Mouse (Mus musculus) forebrain, embryonic 13.5 days (tissue): ENCODE results near the gene Spock1. TPM values are rescaled to one million over a fixed set of nuclear protein-coding genes. Genes with fewer than 3 reads are reported as not detected.

Source experiments
- ATAC-seq: fragments of 200-750 bp; cut with Nextera tagmentation; 2 replicates; pipeline ENCODE4 v1.8.0; 2017
- H3K27ac ChIP-seq: fragments of 300-500 bp; sonication (generic); 2 replicates; pipeline ENCODE4 v1.5.1; 2015; ENCODE audit warnings: inconsistent platforms, mild to moderate bottlenecking, moderate library complexity
- H3K27me3 ChIP-seq: fragments of 300-500 bp; sonication (generic); 2 replicates; pipeline ENCODE4 v1.6.1; 2015; ENCODE audit warnings: mild to moderate bottlenecking, inconsistent platforms
- H3K36me3 ChIP-seq: fragments of 300-500 bp; sonication (generic); 2 replicates; pipeline ENCODE4 v1.6.1; 2015; ENCODE audit warnings: mild to moderate bottlenecking, inconsistent platforms; ENCODE audit not compliant: poor library complexity, severe bottlenecking
- H3K4me1 ChIP-seq: fragments of 300-500 bp; sonication (generic); 2 replicates; pipeline ENCODE4 v1.6.1; 2015; ENCODE audit warnings: inconsistent platforms
- H3K4me2 ChIP-seq: fragments of 300-500 bp; sonication (generic); 2 replicates; pipeline ENCODE4 v1.6.1; 2015; ENCODE audit warnings: inconsistent platforms, mild to moderate bottlenecking, moderate library complexity
- H3K4me3 ChIP-seq: fragments of 300-500 bp; sonication (generic); 2 replicates; pipeline ENCODE4 v1.5.1; 2015; ENCODE audit warnings: mild to moderate bottlenecking, inconsistent platforms
- H3K9ac ChIP-seq: fragments of 300-500 bp; sonication (generic); 2 replicates; pipeline ENCODE4 v1.6.1; 2015; ENCODE audit warnings: mild to moderate bottlenecking, inconsistent platforms
- H3K9me3 ChIP-seq: fragments of 300-500 bp; sonication (generic); replicated peaks from 2 replicates; pipeline ENCODE4 v1.6.1; 2016; ENCODE audit warnings: inconsistent platforms
- WGBS: fragments of 180-500 bp; shearing (Covaris S2); methylation state at CpG from one replicate; pipeline ENCODE4 v1.1.7; 2015; 5-methylcytosine and 5-hydroxymethylcytosine counted together
- polyA plus RNA-seq: library from polyadenylated mRNA; unstranded; fragments of >200 nt; fragmentation: Nextera tagmentation; extraction: Ambion mirVana; gene quantifications from 2 replicates; pipeline ENCODE4 v1.2.1, GENCODE M21; 2015

The Spock1 gene
- polyA plus RNA-seq, 1 experiment from 2014 or later: 13.2 TPM

GRCm38 (mm10) chr13:57573501-57573900 is 334.6 kb downstream of the Spock1 start:
- WGBS: 69% methylated on average over 4 of the region's 4 CpGs
- Histone ChIP-seq H3K27ac (no peak overlapping the region), H3K36me3 (no peaks in the 10 kb centered on the region), H3K4me2 (no peak overlapping the region), H3K9me3 (no peaks in the 10 kb centered on the region), H3K27me3 (no peaks in the 10 kb centered on the region), H3K4me1 (no peaks in the 10 kb centered on the region), H3K4me3 (no peak overlapping the region), H3K9ac (no peak overlapping the region)
- ATAC-seq: no peak

GRCm38 (mm10) chr13:57568404-57568803 is 339.7 kb downstream of the Spock1 start:
- no peak overlapping the region for H3K9ac ChIP-seq
- H3K4me2 ChIP-seq: no peak overlapping the region
- no peak for ATAC-seq
- H3K27ac ChIP-seq: no peak overlapping the region
- H3K9me3 ChIP-seq: no peaks in the 10 kb centered on the region
- no peak overlapping the region for H3K4me3 ChIP-seq
- WGBS: 89% methylated on average over 8 of the region's 8 CpGs
- no peaks in the 10 kb centered on the region for H3K27me3 ChIP-seq
- H3K36me3 ChIP-seq: no peaks in the 10 kb centered on the region
- H3K4me1 ChIP-seq: peaks cover 12% of the 10 kb centered on the region

- 66% methylated on average over 4 of the region's 4 CpGs for WGBS
- H3K9ac ChIP-seq: no peak overlapping the region
- H3K4me2 ChIP-seq: no peak overlapping the region
- no peaks in the 10 kb centered on the region for H3K27me3 ChIP-seq
- no peaks in the 10 kb centered on the region for H3K9me3 ChIP-seq
- ATAC-seq: no peak
- H3K27ac ChIP-seq: no peak overlapping the region
- no peaks in the 10 kb centered on the region for H3K36me3 ChIP-seq
- H3K4me1 ChIP-seq: 0 out of 2 replicates have a peak, but pooled peaks cover 8% of the 10 kb centered on the region
- no peak overlapping the region for H3K4me3 ChIP-seq
Measured at GRCm38 (mm10) chr13:57555186-57555585, 352.9 kb downstream of the Spock1 start.

GRCm38 (mm10) chr13:57549743-57550142 is 358.4 kb downstream of the Spock1 start:
- Histone ChIP-seq H3K4me2 (no peak overlapping the region), H3K27me3 (no peaks in the 10 kb centered on the region), H3K9me3 (no peaks in the 10 kb centered on the region), H3K4me1 (0 out of 2 replicates have a peak, but pooled peaks cover 8% of the 10 kb centered on the region), H3K36me3 (no peaks in the 10 kb centered on the region), H3K4me3 (no peak overlapping the region), H3K27ac (no peak overlapping the region), H3K9ac (no peak overlapping the region)
- ATAC-seq: no peak
- 20% methylated on average over 5 of the region's 5 CpGs for WGBS

GRCm38 (mm10) chr13:57536988-57537547 is 371.1 kb downstream of the Spock1 start:
- Histone ChIP-seq H3K27ac (no peak overlapping the region), H3K27me3 (no peaks in the 10 kb centered on the region), H3K36me3 (no peaks in the 10 kb centered on the region), H3K4me2 (no peak overlapping the region), H3K4me1 (peaks cover 11% of the 10 kb centered on the region), H3K9me3 (no peaks in the 10 kb centered on the region), H3K4me3 (no peak overlapping the region), H3K9ac (no peak overlapping the region)
- no peak for ATAC-seq
- WGBS: 62% methylated on average over 8 of the region's 8 CpGs

- no peak overlapping the region for H3K9ac ChIP-seq
- 90% methylated on average over 7 of the region's 7 CpGs for WGBS
- no peaks in the 10 kb centered on the region for H3K9me3 ChIP-seq
- H3K27ac ChIP-seq: no peak overlapping the region
- no peaks in the 10 kb centered on the region for H3K36me3 ChIP-seq
- 0 out of 2 replicates have a peak, but pooled peaks cover 8% of the 10 kb centered on the region for H3K4me1 ChIP-seq
- no peak overlapping the region for H3K4me2 ChIP-seq
- no peak overlapping the region for H3K4me3 ChIP-seq
- no peaks in the 10 kb centered on the region for H3K27me3 ChIP-seq
- ATAC-seq: no peak
Measured at GRCm38 (mm10) chr13:57534325-57534724, 373.8 kb downstream of the Spock1 start.

- H3K4me1 ChIP-seq: no peaks in the 10 kb centered on the region; the same call in 1 of the 2 replicates
- no peaks in the 10 kb centered on the region for H3K27me3 ChIP-seq
- no peak overlapping the region for H3K9ac ChIP-seq
- no peaks in the 10 kb centered on the region for H3K9me3 ChIP-seq
- H3K27ac ChIP-seq: no peak overlapping the region
- no peak for ATAC-seq
- no peak overlapping the region for H3K4me3 ChIP-seq
- no peak overlapping the region for H3K4me2 ChIP-seq
- H3K36me3 ChIP-seq: no peaks in the 10 kb centered on the region
Measured at GRCm38 (mm10) chr13:57525946-57526345, 382.2 kb downstream of the Spock1 start.

GRCm38 (mm10) chr13:57524546-57524945 is 383.6 kb downstream of the Spock1 start:
- H3K4me2 ChIP-seq: no peak overlapping the region
- no peak for ATAC-seq
- H3K9ac ChIP-seq: no peak overlapping the region
- no peak overlapping the region for H3K27ac ChIP-seq
- no peaks in the 10 kb centered on the region for H3K27me3 ChIP-seq
- no peak overlapping the region for H3K4me3 ChIP-seq
- 86% methylated on average over 3 of the region's 3 CpGs for WGBS
- peaks cover 8% of the 10 kb centered on the region for H3K4me1 ChIP-seq
- no peaks in the 10 kb centered on the region for H3K9me3 ChIP-seq
- H3K36me3 ChIP-seq: no peaks in the 10 kb centered on the region

- Histone ChIP-seq H3K4me3 (no peak overlapping the region), H3K27me3 (no peaks in the 10 kb centered on the region), H3K9ac (no peak overlapping the region), H3K36me3 (no peaks in the 10 kb centered on the region), H3K4me1 (peaks cover 11% of the 10 kb centered on the region), H3K4me2 (no peak overlapping the region), H3K9me3 (no peaks in the 10 kb centered on the region), H3K27ac (no peak overlapping the region)
- 87% methylated on average over 5 of the region's 5 CpGs for WGBS
- no peak for ATAC-seq
Measured at GRCm38 (mm10) chr13:57523366-57523765, 384.8 kb downstream of the Spock1 start.

GRCm38 (mm10) chr13:57522319-57522718 is 385.8 kb downstream of the Spock1 start:
- no peaks in the 10 kb centered on the region for H3K9me3 ChIP-seq
- no peaks in the 10 kb centered on the region for H3K27me3 ChIP-seq
- H3K4me2 ChIP-seq: no peak overlapping the region
- no peak for ATAC-seq
- no peak overlapping the region for H3K27ac ChIP-seq
- WGBS: 87% methylated on average over 4 of the region's 4 CpGs
- H3K4me3 ChIP-seq: no peak overlapping the region
- no peaks in the 10 kb centered on the region for H3K36me3 ChIP-seq
- peaks cover 11% of the 10 kb centered on the region for H3K4me1 ChIP-seq
- H3K9ac ChIP-seq: no peak overlapping the region

GRCm38 (mm10) chr13:57521152-57521551 is 387.0 kb downstream of the Spock1 start:
- peaks cover 12% of the 10 kb centered on the region for H3K4me1 ChIP-seq
- no peak overlapping the region for H3K9ac ChIP-seq
- H3K36me3 ChIP-seq: no peaks in the 10 kb centered on the region
- WGBS: 18% methylated on average over 3 of the region's 3 CpGs
- H3K27me3 ChIP-seq: no peaks in the 10 kb centered on the region
- no peak overlapping the region for H3K27ac ChIP-seq
- H3K9me3 ChIP-seq: no peaks in the 10 kb centered on the region
- no peak overlapping the region for H3K4me2 ChIP-seq
- H3K4me3 ChIP-seq: no peak overlapping the region
- no peak for ATAC-seq

- Histone ChIP-seq H3K9me3 (no peaks in the 10 kb centered on the region), H3K4me1 (peaks cover 15% of the 10 kb centered on the region), H3K4me2 (no peak overlapping the region), H3K27me3 (no peaks in the 10 kb centered on the region), H3K36me3 (no peaks in the 10 kb centered on the region), H3K4me3 (no peak overlapping the region), H3K9ac (no peak overlapping the region), H3K27ac (no peak overlapping the region)
- no peak for ATAC-seq
- WGBS: 41% methylated on average over 11 of the region's 11 CpGs
Measured at GRCm38 (mm10) chr13:57519790-57520189, 388.3 kb downstream of the Spock1 start.

GRCm38 (mm10) chr13:57515737-57516136 is 392.4 kb downstream of the Spock1 start:
- H3K4me2 ChIP-seq: no peak overlapping the region
- no peak overlapping the region for H3K4me3 ChIP-seq
- no peaks in the 10 kb centered on the region for H3K27me3 ChIP-seq
- H3K9me3 ChIP-seq: no peaks in the 10 kb centered on the region
- no peak overlapping the region for H3K27ac ChIP-seq
- H3K4me1 ChIP-seq: peaks cover 15% of the 10 kb centered on the region
- WGBS: 78% methylated on average over 11 of the region's 11 CpGs
- H3K9ac ChIP-seq: no peak overlapping the region
- no peak for ATAC-seq
- H3K36me3 ChIP-seq: no peaks in the 10 kb centered on the region
